Mouse (Mus musculus): ENCODE measurements at regions not wholly inside any gene's neighbourhood (a gene's known extent, or its start where the extent isn't known, plus 50 kb on each side); places are given as distances from the start of the nearest gene placed in this dataset.

- no peak for DNase-seq (ENCODE audit: low spot score)
Observed at GRCm38 (mm10) chr1:143946933-143947332, 57.0 kb downstream of the Rgs2 start.

GRCm38 (mm10) chr1:143941465-143941864, 62.5 kb downstream of the Rgs2 start:
- no peak for DNase-seq (ENCODE audit: low spot score)

GRCm38 (mm10) chr1:143939511-143939910, 64.5 kb downstream of the Rgs2 start:
- DNase-seq (ENCODE audit: low spot score), result no peak

DNA sequence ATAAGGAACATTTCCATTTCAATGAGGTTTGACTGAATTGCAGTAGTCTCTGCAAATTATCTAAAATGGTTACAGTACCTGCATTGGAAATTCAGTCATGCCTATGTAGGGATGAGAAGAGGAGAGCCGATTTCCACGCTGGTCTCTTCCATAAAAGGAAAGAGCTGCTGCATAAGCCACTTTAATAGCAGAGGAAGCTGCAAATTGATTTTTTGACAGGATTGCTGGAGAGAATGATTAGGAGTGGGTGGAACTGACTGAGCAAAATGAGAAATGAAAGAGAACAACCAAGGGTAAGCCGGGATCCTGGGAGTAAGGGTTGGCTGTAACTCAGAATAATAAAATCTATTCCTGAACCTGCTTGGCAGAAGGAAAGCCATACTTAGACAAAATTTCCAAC, 65.4 kb downstream of the Rgs2 start:
- no peak for DNase-seq (ENCODE audit: low spot score)

GRCm38 (mm10) chr1:143930798-143931197, 73.2 kb downstream of the Rgs2 start:
- no peak for DNase-seq (ENCODE audit: low spot score)

DNA sequence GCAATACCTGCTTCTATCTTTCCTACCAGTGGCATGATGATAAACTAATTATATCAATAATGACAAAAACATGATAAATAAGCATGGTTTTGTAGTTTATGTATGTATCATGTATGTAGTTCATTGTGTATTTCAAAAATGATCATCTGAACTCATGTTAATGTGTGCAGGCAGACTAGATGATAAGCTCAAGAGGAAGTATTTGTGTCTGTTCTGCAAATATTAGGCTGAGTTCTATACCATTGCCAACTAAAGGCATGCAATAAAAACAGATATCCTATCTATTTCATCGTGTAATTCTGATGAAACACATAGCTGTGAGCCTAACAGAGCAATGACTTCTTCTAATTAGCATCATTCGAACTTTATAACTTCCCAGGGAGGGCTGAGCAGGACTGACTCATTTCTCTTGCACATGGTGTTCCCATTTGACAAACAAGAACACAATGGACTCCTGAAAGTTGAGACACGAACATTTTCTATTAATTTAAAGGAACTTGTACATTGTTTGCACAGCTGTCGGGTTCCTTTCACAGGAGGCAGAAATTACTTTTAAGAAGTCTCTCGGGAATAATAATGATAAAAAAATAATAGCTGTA, 74.3 kb downstream of the Rgs2 start:
- DNase-seq (ENCODE audit: low spot score), result no peak

DNA sequence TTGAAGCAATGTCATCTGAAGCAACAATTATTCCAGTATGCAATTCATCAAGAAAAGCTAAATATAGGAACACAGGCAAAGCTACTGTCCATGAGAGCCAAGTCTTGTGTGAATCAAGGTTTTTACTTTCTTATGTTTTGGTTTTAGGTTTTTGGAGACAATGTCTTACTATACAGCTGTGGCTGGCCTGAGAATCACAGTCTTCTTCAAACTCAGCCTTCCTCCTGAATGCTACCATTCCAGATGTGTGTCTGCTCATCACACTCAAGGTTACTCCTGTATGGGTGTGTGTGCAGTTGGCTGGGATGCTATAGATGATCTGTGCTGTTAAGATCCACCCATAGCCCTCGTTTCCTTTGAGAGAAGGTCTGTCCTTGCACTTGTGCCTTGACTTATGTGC, 81.5 kb downstream of the Rgs2 start:
- no peak for DNase-seq (ENCODE audit: low spot score)

DNA sequence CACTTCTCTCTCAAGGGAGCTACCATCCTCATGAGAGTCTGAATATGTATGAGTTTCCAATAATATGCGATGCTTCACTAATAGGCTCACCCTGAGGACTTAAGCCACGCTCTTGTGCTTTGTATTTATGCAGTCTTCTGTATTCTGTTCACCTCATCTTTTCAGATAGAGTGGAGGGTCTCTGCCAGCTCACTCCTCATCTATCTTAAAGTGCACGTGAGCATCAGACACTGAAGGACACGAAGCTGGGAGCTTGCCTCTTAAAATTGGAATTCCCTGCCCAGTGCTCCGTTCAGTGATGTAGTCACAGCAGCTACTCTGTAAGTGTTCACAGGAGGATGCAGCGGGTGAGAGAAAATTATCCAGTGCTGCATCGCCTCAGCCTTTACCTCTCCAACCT, 83.7 kb downstream of the Rgs2 start:
- no peak for DNase-seq (ENCODE audit: low spot score)

DNA sequence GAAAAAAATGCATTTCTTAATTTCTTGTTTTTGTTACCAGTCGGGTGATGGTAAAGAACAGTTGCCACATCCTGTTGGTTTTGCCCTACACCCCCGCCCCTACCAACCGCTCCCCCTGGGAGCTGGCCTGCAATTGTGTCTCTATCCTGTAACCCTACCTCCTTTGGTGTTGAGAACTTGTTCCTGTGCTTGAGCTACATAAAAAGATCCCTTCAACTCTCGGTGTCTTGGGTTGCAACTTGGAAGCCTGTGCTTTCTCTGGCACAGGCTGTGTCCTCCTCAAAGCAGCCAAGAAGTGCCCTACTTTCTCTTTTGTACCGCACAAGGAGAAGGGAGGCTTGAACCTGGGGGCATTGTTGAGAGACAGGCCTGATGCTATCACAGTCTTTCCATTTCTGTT, 85.0 kb downstream of the Rgs2 start:
- DNase-seq (ENCODE audit: low spot score), result no peak

GRCm38 (mm10) chr1:143918146-143918774, 85.7 kb downstream of the Rgs2 start:
- DNase-seq (ENCODE audit: low spot score), result no peak

DNA sequence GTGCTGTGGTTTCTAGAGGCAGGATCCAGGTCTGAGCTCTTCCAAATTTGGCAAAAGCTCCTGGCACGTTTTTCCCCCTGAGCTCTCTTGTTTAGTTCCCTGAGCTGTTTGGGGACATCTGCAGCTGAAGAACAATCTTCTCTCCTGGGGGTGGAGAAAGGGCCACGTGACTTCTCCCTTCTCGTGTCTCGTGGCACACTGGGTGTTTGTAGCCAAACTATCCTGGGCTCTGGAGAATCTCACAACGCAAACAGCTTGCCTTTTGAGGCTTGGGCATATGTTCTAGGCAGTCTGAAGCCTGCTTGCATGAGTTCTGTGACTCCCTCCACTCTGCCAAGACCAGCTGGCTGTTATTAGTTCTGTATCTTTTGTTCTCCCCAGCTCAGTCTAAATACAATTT, 86.3 kb downstream of the Rgs2 start:
- no peak for DNase-seq (ENCODE audit: low spot score)

- DNase-seq (ENCODE audit: low spot score), result peak; percentile 25
Observed at GRCm38 (mm10) chr1:143916587-143916986, 87.4 kb downstream of the Rgs2 start.

- no peak for DNase-seq (ENCODE audit: low spot score)
Observed at GRCm38 (mm10) chr1:143912586-143912985, 91.4 kb downstream of the Rgs2 start.

DNA sequence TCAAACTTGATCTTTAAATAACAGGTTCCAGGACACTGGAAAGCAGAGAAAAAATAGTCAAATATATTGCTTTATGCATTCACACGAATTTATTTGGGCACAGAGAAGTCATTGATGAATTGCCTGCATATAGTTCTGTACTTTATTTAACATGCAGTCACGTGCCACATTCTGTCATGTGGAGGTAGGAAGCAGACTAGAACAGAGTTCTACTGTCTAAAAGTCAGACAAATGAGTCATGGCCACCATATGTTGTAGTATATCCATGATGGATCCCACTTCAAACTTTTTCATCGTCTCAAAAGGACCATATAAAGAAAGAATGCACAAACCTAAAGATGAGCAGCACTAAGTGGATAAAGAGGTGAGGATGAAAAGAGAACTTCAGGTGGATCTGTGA, 92.7 kb downstream of the Rgs2 start:
- no peak for DNase-seq (ENCODE audit: low spot score)

GRCm38 (mm10) chr1:143910530-143910929, 93.4 kb downstream of the Rgs2 start:
- DNase-seq (ENCODE audit: low spot score), result no peak

DNA sequence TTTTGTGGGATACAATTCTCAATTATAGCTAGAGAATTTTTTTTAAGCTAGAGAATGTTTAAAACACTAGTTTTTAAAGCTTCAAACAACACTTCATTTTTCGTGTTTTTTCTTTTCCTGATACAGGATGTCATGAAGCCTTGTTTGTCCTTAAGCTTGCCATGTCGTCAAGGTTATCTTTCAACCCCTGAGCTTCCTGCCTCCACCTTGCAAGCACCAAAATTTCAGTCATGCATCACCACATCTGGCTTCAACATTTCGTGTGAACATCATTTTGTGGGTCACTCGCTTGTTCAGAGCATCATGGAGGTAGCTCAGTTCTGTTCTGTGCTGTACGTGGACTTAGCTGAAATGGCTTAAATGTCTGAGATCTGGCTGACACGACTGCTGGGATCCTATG, 96.6 kb downstream of the Rgs2 start:
- no peak for DNase-seq (ENCODE audit: low spot score)

GRCm38 (mm10) chr1:143906881-143907280, 97.1 kb downstream of the Rgs2 start:
- no peak for DNase-seq (ENCODE audit: low spot score)

GRCm38 (mm10) chr1:143903985-143904384, 100.0 kb downstream of the Rgs2 start:
- no peak for DNase-seq (ENCODE audit: low spot score)

- no peak for DNase-seq (ENCODE audit: low spot score)
Observed at GRCm38 (mm10) chr1:143903234-143903633, 100.7 kb downstream of the Rgs2 start.

DNA sequence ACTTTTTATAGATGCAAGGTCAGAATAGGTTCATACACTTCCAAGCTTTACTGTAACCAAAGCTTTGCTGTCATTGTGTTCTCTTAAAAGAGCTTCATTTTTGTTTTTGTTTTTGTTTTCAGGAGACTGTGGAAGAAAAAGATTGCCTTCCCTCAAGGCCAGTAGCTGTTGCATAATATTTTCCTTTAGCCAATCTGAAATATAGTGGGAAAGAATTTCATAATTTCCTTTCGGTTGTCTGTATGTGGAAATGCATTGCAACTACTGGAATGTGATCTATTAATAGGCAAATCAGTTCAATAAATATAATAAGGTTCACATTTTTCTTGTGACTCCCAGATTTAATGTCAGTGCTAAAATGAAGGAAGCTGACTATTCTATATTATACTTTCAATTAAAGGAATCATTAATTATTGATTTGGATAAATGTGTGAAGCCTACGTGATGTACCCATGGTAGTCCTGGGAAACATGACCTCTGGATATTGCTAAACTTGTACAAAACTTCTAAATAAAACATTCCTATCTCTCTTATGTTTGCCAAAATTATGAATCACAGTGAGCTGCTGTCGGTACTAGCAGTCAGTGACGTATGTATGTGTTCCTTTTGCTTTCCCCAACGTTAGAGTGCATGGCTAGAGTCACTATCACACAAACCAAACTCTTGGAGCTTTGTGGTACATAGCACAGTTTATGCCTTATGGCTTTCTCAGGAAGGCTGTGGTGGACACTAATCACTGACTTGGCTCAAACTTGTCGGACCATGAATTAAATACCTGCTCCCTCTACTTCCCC, 102.6 kb downstream of the Rgs2 start:
- DNase-seq (ENCODE audit: low spot score), result no peak

- DNase-seq (ENCODE audit: low spot score), result no peak
Observed at GRCm38 (mm10) chr1:143888510-143888909, 111.4 kb downstream of the Uchl5 start.

DNA sequence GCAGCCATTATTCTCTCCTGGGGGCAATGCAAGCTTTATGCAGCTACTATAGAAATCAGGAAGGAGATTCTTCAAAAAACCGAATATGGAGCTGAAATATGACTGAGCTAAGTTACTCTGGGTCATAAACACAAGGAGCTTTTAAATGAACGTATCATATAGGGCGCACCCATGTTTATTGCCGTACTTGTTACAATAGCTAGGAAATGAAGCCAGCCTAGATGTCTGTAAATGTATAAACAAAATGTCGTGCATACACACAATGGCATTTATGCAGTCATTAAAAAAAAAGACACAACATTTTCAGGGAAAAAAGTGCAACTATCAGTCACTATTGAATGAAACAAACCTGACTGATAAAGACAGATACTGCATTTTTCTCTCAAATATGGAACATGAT, 111.0 kb downstream of the Uchl5 start:
- no peak for DNase-seq (ENCODE audit: low spot score)

- no peak for DNase-seq (ENCODE audit: low spot score)
Observed at GRCm38 (mm10) chr1:143886014-143886413, 108.9 kb downstream of the Uchl5 start.

Data from spleen, adult 12 weeks (tissue).